Mouse (Mus musculus): Measurements from ENCODE around the gene Gja4.

- no peak for TF ChIP-seq POLR2A (IDR thresholded peaks at IDR 0.05; ENCODE audit: extremely low read depth, insufficient read depth, low read length)
- TF ChIP-seq CTCF (IDR thresholded peaks at IDR 0.05; ENCODE audit: extremely low read depth, insufficient read depth, low read length): no peak
Measured at GRCm38 (mm10) chr4:127358018-127358417, 44.2 kb upstream of the Gja4 start, which contains the start of gene Gjb5.
